Mouse (Mus musculus) lung, postnatal 14 days (tissue): ENCODE results near the gene Rbm18.
A peak's percentile ranks its signal among the peaks of the same experiment; 100 is the strongest.
"Not testable (repeated sequence)": the region's sequence is repeated elsewhere in the genome, so short reads cannot be mapped to it uniquely, and the experiment has no call there.

Experiments used
- DNase-seq: peaks from one replicate; pipeline ENCODE4 v3.0.0; 2021

Rbm18 gene

GRCm38 (mm10) chr2:36136300-36136941 lies at the start of gene Rbm18, which contains the start of gene Mrrf:
Gene Rbm18, minus strand, starts transcription at chr2:36136773.
Gene Mrrf, plus strand, starts transcription at chr2:36136389.
- peak; percentile 93 for DNase-seq

- no peak for DNase-seq
Measured at GRCm38 (mm10) chr2:36184876-36185275, 48.3 kb upstream of the Rbm18 start.

DNA sequence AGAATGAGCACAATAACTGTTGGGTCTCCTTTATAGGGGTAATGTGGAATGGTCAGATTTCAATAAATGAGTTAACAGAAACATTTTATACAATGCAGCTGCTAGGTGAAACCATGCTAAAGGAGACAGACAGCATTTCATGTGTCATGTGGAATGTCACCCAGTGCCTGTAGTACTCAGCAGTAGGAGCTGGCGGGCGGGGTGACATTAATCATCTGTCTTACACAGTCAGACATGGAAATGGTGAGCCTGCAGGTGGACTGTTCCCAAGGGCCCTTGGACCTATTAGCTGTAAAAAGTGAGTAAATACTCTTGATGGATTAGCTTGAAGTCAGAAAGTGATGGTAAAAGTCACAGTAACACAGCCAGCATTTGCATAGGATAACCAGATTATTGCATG lies 47.6 kb upstream of the Rbm18 start:
- no peak for DNase-seq

DNA sequence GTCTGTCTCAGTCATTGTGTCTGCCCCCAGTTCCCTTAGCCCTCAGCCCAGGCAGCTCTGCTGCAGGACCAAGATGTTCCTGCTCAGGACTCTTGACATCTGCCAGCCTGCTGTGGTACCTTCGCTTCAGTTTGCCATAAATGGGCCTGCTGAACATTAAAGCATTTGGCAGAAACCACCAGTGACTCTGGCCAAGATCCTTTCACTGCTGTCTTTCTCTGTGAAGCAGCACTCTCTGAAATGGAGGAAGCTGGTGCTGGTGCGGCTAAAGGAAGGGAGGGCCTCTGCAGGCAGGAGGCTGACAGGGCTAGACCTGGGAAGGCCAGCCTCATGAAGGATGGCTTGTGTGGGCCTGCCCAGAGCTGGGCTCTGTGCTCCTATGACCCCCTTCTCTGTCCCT lies 46.7 kb upstream of the Rbm18 start:
- no peak for DNase-seq

GRCm38 (mm10) chr2:36181587-36182368 lies 45.2 kb upstream of the Rbm18 start:
- not testable (repeated sequence) for DNase-seq

DNA sequence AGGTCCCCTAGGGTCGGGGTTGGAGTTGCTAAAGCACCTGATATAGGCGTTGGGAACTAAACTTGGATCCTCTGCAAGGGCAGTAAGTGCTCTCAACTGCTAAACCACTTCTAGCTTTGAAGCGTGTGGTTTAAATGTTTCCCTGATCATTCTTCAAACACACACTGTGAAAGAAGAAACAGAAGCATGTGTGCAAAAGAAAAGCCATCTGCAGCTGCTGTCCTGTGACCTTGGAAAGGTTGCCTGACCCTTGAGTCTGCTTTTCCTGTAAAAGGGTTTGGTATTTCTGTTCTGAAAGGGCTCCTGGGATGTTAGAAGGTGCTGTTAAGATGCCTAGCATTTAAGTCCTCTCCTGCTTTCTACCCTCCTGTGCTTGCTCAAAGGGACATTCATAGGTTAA lies 42.9 kb upstream of the Rbm18 start:
- DNase-seq, result no peak

- DNase-seq, result no peak
Measured at GRCm38 (mm10) chr2:36172574-36172973, 36.0 kb upstream of the Rbm18 start.

DNA sequence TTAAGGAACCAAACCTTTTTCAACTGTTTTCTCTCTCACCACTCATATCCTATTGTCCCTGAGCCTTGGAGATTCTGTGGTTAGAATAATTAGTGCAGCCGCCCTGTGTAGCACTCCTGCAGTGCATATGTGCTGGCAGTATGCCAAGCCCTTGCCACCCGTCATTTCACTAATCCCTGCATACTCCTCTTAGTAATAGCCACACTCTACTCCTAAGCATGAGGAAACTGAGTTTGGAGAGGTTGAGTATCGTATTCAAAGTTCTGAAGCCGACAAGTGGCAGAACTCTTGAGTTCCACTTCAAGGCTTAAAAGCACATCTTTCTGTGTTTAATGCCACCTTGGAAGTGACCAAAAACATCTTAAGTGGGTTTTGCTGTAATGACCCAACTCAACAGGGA lies 35.6 kb upstream of the Rbm18 start:
- DNase-seq, result peak; percentile 46

GRCm38 (mm10) chr2:36169176-36169575 lies 32.6 kb upstream of the Rbm18 start:
- DNase-seq, result no peak

DNA sequence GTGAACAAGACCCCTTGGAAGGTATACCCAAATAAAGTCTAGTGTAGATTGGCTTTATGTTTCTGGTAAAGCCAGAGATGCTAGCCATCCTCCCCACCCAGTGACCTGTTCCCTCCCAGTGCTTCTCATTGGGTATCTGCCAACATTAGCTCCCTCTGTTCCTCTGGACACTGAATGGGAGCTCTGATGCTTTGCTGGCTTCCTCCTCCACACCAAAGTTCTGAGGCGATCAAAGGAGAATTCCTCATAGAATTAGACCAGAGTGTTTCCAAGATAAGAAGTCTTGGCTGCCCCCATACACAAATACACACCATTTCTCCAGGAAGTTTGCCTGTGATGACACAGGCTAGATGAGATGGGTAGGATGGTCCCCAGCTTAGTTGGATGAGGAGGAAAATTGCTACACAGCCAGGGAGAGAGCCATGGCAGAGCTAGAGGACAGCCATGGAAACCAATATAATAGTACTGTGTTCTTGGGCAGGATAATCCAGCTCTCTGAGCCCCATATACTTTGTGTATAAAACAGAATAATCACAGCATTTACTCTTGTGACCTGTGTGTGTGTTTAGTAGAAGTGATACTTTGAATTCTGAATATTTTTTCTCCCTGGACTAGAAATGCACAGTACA lies 31.5 kb upstream of the Rbm18 start:
- DNase-seq, result no peak

DNA sequence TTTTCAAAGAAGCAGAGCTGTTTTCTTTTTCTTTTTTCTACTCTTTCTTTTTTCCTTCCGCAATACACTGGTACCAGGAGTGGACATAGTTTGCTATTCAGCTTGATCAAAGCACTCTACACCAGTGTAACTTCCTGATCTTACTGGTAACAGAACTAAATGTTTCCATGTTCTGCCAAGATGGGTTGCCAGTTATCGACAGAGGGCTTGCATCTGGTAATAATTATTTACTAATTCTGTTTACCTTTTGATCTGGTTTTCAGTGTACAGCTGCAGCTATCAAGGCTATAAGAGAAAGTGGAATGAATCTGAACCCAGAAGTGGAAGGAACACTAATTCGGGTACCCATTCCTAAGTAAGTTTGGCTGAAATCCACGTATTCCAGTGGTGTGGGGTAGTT lies 22.8 kb upstream of the Rbm18 start:
- no peak for DNase-seq

- DNase-seq, result no peak
Measured at GRCm38 (mm10) chr2:36157461-36157860, 20.9 kb upstream of the Rbm18 start.

GRCm38 (mm10) chr2:36152401-36152800 lies 15.8 kb upstream of the Rbm18 start:
- DNase-seq, result not testable (repeated sequence)

- DNase-seq, result no peak
Measured at GRCm38 (mm10) chr2:36148876-36149365, 12.3 kb upstream of the Rbm18 start.

- no peak for DNase-seq
Measured at GRCm38 (mm10) chr2:36139096-36139495, 2.5 kb upstream of the Rbm18 start.

- no peak for DNase-seq
Measured at GRCm38 (mm10) chr2:36135887-36136286, 686 bp downstream of the Rbm18 start.

DNA sequence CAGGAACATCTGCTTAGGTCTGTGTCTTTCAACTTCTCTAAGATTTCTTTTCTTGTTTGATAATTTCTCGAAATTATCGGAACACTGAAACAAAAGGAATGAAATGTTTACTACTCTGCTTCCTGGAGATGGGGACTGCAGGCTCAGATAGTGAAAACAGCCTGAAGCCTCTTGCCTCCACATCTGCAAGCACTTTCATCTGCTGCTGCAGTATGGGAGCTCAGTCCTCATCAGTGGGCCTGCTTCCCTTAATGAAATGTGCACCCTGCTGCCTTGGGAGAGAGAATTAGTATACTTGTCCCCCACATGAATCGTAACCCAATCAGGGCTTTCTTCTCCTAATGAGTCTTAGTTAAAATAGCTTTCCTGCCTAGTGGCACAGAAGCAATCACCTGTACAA lies 7.5 kb downstream of the Rbm18 start:
- no peak for DNase-seq

DNA sequence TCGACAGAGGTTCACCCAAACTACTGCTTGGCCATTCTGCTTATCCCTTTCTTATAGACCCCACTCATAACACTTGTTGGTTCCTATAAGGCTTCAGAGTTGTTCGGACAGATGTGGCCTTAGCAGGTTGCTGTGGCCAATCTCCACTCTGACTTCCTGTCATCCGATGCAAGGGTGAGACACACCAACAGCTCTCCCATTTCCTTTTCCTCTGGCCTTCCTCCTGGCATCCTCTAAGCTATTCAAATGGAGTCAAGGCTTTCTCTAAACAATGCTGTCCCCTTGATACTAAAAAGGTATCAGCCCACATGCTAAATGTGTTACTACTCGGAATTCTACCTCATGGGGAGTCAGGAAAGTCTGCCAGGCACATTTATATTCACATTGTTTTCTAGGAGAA lies 8.6 kb downstream of the Rbm18 start:
- peak; percentile 13 for DNase-seq

DNA sequence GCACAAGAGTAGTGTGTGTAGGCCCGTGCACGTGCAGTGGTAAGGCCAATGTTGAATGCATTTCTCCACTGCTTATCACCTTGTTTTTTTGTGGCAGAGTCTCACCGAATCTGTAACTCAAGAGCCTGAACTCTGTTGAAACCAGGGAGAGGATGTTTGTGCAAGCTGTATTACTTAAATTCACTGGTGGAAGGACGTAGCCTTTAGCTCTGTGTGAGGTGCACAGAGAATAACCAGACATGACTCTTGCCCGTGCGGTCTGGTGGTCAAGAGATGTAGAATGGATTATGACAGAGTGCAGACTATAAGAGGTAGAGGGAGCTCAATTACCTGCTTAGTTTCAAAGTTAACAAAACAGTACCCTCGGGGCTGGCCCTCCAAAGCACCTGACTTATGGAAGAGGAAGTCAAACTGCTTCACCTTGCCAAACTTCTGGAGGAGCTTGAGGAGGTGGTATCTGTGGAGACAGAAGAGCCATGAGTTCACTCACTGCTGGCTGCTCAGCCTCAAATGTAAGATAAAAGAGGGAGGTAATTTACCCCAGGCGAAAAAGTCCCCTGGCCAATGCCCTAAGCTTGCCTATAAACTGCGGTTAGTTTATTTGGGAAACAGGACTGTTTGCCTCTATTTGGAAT lies 9.7 kb downstream of the Rbm18 start:
- DNase-seq, result no peak

GRCm38 (mm10) chr2:36112632-36113031 lies 23.9 kb downstream of the Rbm18 start:
- DNase-seq, result no peak

DNA sequence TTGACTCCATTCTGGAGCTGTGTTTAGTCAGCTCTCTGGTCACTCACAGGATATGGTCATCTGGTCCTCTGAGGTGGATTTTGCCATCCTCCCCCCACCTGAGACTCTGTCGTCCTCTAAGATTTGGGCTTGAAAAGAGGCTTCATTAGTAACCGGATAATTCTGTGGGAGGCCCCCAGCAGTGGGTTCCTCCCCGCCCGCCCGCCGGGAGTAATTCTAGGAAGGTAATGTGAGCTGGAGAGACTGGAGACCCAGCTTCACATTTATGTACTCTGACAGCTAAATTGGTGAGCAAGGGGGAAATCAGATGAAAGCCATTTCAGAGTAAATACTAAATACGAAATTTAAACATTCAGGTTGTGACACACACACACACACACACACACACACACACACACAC lies 28.0 kb downstream of the Rbm18 start:
- no peak for DNase-seq

- no peak for DNase-seq
Measured at GRCm38 (mm10) chr2:36104956-36105741, 31.4 kb downstream of the Rbm18 start, which contains the start of gene Lhx6. Gene Lhx6, minus strand, starts transcription at chr2:36105408.
